Mouse (Mus musculus): ENCODE results near the gene Cdk8.

The Cdk8 gene

DNA sequence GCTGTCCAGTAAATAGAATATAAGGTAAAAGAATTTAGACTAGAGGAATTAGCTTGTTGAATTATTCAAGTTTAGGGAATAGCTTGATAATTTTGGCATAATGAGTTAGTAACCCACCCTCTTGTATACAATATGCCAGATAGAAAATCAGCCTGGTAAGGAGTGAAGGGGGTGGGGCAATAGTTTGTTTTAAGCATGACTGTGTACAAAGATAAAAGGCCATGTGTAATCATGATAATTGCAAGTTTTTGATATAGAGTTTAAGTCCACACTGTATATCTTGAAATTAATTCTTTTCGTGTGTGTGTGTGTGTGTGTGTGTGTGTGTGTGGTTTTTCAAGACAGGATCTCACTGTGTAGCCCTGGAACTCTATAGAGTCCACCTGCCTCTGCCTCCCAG lies 3.3 kb downstream of the Cdk8 start:
- DNase-seq: no peak

DNA sequence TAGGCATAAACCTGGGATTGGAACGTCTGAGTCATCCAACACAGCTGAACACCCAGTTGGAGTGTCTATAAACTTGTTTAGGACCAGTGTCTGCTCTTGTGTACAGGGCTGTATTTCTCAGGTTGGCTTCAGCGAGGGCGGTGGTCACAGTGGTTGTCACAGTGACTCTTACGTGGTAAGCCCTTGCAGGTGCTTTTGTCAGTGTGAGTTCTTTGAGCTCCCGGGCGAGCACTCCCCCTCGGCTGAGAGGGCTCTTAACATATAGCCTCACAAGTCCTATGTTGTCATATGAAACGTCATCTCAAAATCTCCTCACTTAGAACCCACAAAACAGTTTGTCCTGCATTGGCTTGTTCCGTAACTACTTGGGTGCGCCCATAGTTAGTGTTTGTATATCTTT lies 7.2 kb downstream of the Cdk8 start:
- no peak for DNase-seq

- DNase-seq: no peak
Measured at GRCm38 (mm10) chr5:146240771-146241170, 9.7 kb downstream of the Cdk8 start.

- DNase-seq: no peak
Measured at GRCm38 (mm10) chr5:146241202-146241601, 10.2 kb downstream of the Cdk8 start.

- no peak for DNase-seq
Measured at GRCm38 (mm10) chr5:146245193-146245592, 14.2 kb downstream of the Cdk8 start.

DNA sequence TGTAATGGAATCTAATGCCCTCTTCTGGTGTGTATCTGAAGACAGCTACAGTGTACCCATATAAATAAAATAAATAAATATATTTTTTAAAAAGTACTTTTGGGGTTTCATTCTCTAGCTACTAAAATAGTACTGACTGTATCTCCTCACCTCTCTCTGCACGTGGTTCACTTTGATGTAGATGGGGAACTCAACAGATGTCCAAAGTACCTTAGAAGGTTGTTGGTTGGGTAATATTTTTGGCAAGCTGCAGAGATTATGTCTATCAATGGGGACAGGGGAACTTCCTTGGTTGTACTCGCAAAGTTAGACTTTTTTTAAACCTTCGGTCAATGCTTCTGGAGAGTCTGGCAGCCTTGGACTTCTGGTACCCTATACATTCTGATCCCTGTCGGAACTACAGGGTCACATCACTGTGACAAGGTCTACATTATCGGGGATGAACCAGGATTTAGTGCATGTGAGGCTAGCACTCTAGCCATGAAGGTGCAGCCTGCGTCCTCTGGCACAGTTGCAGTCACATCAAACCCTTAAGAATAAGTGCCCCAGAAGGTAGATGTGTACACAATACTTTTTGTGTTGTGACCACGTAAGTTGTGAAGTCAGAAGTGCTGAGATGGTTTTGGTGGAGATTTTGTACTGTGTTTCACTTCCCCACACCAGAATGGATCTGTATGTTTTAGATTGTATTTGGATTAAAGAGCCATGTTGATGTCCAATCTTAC lies 14.8 kb downstream of the Cdk8 start:
- no peak for DNase-seq

DNA sequence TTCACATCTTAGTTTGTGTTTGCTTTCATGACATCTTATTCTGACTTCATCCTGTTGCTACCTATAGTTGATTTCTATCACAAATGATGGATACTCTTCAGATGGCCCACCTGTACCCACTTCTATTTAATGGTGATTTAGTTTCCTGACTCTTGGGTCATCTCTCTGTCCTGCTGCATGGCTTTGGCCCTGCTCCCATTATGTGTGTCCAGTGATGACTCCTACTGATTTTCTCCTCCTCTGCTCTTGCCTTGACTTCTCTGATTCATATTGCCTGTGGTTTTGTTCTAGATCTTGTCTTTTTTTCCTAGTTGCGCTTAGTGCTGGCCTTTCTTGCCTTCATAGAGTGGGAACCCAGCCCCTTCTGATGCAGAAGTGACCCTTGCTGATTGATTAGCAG lies 15.4 kb downstream of the Cdk8 start:
- DNase-seq: no peak

GRCm38 (mm10) chr5:146247709-146248108 lies 16.7 kb downstream of the Cdk8 start:
- DNase-seq: no peak

DNA sequence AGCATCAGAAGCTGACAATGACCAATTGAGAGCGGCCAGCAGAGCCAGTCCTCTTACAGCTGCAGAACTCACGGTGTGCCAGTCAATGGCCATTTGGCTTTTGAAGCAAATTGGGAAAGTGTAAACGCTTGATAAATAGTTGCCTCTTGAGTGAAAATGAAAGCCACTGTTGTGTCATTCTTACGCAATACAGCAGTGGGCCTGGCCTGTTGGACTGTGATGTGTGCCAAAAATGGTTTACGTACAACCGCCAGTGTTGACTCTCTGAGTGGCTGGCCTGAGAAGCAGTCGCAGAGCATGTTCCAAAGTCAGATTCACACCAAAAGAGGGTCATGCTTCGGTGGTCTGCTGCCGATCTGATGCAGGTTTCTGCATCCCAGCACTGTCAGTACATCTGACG lies 17.7 kb downstream of the Cdk8 start:
- DNase-seq: no peak

- DNase-seq: no peak
Measured at GRCm38 (mm10) chr5:146250369-146251075, 19.5 kb downstream of the Cdk8 start.

GRCm38 (mm10) chr5:146251663-146252429 lies 20.8 kb downstream of the Cdk8 start:
- no peak for DNase-seq

DNA sequence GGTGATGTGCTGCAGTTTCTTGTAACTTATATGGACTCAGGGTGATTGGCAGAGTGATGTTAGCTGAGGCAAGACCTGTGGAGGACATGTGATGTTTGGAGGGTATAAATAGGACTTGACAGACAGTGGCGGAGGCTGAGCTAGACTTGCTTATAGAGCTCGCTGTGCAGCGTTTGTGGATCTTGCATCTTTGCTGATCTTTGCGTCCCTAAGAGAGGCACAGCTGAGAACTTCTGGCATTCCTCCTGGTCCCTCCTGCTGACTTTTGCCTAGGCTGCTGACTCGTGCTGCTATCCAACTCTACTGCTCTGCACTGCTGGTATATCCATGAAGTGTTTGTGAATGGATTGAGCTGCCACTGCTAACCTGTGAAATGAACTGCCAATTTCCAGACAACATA lies 22.6 kb downstream of the Cdk8 start:
- DNase-seq: no peak

DNA sequence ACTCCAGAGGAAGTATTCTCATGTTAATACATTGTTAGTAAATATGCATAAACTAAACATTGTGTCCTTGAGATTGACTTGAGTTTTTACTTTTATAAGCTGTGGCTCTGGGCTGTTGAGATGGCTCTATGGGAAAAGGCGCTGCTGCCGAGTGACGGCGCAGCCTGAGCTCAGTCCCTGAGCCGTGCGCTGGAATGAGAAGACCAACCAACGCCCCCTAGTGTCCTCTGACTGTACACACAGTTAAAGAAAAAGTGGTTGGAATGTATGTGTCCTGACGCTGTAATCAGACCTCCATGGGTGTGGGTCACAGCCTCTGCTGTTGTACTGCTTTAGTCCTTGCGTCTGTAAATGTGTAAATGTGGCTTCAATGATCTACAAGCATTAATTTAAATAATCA lies 29.0 kb downstream of the Cdk8 start:
- DNase-seq: no peak

DNA sequence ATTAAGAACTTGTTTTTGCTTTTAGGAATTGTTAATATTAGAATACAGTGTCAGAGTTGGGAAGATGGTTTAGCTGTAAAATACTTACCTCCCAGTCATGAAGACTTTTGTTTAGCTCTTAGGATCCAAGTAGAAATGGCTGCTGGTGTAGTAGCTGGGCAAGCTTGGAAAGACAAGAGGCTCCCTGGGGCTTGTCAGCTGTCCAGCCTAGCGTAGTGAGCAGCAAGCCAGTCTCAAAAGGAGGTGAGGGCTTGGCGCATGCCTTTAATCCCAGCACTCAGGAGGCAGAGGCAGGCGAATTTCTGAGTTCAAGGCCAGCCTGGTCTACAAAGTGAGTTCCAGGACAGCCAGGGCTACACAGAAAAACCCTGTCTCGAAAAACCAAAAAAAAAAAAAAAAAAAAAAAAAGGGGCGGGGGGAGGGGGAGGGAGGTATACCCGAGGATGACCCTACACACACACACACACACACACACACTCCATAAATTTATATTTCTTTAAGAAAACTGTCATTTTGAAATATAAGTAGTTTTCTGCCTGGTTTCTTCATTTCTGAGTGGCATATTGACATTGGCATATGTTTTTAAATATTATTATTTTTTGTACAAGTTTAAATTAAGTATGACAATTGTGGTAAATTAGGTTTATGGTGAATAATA lies 35.0 kb downstream of the Cdk8 start:
- no peak for DNase-seq

DNA sequence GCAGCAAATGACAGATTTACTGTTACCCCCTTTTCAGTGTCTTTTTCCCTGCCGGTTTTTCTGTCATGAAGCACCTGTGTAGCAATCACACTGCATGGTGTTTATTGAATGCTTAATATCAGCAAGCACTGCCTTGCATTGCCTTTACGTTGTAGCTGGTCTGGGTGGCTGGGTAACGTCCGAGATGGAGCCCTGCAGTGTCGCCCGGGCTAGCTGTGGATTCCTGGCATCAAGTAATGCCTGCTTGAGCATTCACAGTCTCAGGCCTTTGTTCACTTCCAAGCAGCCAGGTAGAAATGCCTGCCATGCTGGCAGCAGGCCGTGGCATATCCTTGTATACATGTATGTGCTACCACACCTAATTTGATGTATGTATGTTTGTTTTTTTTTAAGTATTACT lies 36.7 kb downstream of the Cdk8 start:
- DNase-seq: no peak

DNA sequence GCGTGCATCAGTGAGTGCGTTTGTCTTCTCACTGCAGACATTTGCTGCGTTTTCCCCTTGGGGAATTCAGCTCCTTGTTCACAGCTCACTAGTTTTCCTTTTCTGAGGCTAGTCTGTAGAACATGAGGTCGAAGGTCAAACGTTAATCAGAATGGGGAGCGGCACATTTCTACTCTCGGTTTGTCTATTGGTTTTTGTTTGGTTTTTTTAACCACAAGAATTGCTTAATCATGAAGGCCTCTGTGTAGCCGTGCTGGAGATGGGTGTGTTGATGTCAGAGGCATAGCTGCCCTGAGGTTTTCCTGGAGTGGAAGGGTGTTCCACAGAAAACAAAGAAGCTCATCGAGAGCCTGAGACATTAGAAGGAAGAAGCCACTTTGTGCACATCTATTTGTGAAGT lies 39.6 kb downstream of the Cdk8 start:
- DNase-seq: no peak

- DNase-seq: no peak
Measured at GRCm38 (mm10) chr5:146271662-146272061, 40.6 kb downstream of the Cdk8 start.

GRCm38 (mm10) chr5:146273096-146273495 lies 42.1 kb downstream of the Cdk8 start:
- no peak for DNase-seq

DNA sequence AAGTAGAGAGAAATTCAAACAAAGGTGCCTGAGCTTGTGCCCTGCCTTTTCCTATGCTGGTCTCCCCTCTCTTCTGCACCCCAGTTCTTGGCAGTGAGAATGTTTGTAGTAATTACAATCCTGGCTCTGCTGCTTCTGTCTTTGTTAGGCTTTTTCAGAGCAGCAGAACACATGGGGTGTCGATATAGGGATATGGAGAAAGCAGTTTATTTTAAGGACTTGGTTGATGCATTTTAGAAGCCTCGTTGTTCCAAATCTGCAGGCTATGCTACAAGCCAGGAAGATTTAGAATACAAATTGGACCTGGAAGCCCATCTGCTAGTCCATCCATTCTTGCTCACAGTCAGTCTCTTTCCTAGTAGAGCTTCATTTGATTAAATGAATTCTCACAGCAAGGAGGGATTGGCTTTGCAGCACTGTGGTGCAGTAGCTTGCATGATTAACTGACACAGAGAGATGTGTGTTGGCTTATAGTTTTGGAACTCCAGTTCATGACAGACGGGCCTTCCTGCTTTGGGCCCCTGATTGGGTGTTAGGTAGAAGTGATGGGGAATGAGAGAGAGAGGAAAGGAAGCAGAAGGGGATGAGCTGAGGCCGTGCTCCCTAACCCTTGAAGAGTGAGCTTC lies 43.5 kb downstream of the Cdk8 start:
- no peak for DNase-seq

DNA sequence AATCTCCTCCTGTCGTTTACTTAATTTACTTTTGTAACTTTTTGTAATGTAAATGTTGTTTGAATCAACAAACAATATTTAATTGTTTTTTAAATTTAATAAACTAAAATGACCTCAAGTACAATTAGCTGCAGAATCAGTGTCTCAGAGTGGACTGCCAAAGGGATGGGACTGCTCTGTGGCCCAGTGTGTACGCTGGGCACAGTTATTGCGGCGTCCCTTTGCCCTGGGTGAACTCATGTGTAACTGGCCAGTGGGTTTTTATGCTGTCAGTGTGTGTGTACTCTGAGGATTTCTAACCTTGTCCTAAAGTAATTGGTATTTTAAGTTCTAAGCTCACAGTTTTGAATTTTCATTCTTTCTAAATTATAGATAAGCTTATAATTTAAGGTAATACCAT lies 46.5 kb downstream of the Cdk8 start:
- DNase-seq: no peak

DNA sequence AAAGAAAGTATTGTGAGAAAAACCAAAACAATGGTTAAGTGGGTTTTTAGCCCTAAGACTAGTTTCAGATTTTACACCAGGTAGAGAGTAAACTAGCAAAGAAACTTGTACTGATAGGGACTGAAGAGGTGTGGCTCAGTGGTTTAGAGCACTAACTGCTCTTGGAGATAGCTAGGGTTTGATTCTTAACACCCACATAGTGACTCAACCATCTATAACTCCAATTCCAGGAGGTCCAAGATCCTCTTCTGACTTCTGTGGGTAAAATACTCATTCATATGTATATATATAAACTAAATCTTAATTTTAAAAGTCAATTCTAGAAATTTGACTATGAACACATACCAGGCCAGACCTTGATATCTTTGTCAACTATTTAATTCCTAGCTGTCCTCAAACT lies 49.0 kb downstream of the Cdk8 start:
- DNase-seq: no peak

- no peak for DNase-seq
Measured at GRCm38 (mm10) chr5:146281241-146281818, 50.3 kb downstream of the Cdk8 start.

All from kidney, postnatal 4 days (tissue).